Mouse (Mus musculus) urinary bladder, adult 18-20 months (tissue): ENCODE measurements at regions not wholly inside any gene's neighbourhood (a gene's known extent, or its start where the extent isn't known, plus 50 kb on each side); places are given as distances from the start of the nearest gene placed in this dataset.
A peak's percentile ranks its signal among the peaks of the same experiment; 100 is the strongest.

Experiments used
- DNase-seq, 2 experiments: peaks; one replicate each; pipeline ENCODE4 v3.0.0; 2022; ENCODE audit warnings: low spot score in 2 of 2, mixed read lengths in 2 of 2

- no peak for DNase-seq
These were observed 92.9 kb downstream of the Zfp365 start for GRCm38 (mm10) chr10:67819534-67819933.

GRCm38 (mm10) chr10:67813901-67814300 lies 98.6 kb downstream of the Zfp365 start:
- DNase-seq: no peak

GRCm38 (mm10) chr10:67805131-67805530 lies 107.3 kb downstream of the Zfp365 start:
- no peak for DNase-seq

- DNase-seq: no peak
These were observed 107.8 kb downstream of the Zfp365 start for GRCm38 (mm10) chr10:67804637-67805036.

DNA sequence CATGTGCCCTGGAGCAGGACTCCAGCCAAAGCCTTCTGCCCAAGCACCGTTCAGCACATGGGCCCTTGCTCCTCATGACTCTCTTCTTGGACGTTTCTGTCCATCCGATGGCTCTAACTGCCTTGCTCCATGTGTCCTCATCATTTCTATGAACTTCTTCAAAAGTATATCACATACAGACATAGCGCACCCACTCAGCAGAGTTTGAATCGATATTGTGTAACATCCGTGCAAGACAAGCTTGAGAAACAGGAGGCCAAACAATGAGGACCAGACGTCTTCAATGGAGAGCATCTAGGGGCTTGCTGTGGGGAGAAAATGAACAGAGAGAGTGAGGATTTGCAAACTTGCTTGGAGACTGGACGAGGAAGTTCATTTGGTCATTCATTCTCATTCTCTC lies 110.3 kb downstream of the Zfp365 start:
- DNase-seq: no peak

- no peak for DNase-seq
These were observed 110.8 kb downstream of the Zfp365 start for GRCm38 (mm10) chr10:67801619-67802018.

- DNase-seq: no peak
These were observed 113.5 kb downstream of the Zfp365 start for GRCm38 (mm10) chr10:67798991-67799390.

DNA sequence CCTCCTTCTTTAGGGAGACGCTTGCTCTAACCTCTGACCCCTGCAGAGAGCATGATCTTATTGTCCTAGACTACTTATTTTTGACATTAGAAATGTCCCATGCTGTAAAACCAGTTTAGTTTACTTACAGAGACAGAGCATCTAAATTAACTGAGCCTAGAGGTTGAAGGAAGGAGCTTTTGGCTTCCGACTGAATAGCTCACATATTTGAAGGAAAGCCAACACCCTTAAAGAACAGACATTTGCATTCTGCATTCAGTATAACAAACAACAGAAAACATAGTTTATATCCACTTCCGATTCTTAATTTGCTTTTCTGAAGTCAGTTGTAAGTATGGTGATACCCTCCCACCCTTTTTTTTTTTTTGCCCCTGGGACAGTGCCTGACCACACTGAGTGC lies 119.3 kb downstream of the Zfp365 start:
- no peak for DNase-seq

GRCm38 (mm10) chr10:67789651-67790050 lies 122.8 kb downstream of the Zfp365 start:
- no peak for DNase-seq

DNA sequence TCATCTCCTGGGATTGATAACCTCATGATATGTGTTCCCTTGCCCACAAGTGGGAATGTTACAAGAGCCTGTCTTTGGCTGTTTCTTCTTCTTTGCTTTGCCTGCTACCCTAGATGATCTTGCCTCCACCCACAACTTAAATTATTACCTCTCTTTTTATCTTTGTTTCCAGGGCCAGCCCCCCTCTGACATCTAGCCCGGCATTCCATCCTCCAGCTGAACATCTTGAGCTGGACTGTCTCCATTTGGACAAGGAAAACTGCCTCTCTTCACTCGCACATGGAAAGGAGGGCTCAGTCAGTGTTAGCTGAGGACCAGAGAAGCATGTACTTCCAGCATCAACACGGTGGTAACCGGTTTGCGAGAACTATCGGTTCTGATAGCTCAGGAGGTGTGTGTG lies 124.3 kb downstream of the Zfp365 start:
- DNase-seq: no peak

GRCm38 (mm10) chr10:67785563-67785962 lies 126.9 kb downstream of the Zfp365 start:
- DNase-seq: peak in 1 of 2 experiments; percentile 31

GRCm38 (mm10) chr10:67778341-67778740 lies 134.1 kb downstream of the Zfp365 start:
- no peak for DNase-seq

GRCm38 (mm10) chr10:67777721-67778120 lies 134.7 kb downstream of the Zfp365 start:
- no peak for DNase-seq

- DNase-seq: no peak
These were observed 135.6 kb downstream of the Zfp365 start for GRCm38 (mm10) chr10:67776851-67777250.

GRCm38 (mm10) chr10:67771796-67772195 lies 140.7 kb downstream of the Zfp365 start:
- DNase-seq: no peak

GRCm38 (mm10) chr10:67766099-67766498 lies 146.4 kb downstream of the Zfp365 start:
- DNase-seq: no peak

- peak in 1 of 2 experiments; percentile 30 for DNase-seq
These were observed 152.0 kb downstream of the Zfp365 start for GRCm38 (mm10) chr10:67760424-67760823.

DNA sequence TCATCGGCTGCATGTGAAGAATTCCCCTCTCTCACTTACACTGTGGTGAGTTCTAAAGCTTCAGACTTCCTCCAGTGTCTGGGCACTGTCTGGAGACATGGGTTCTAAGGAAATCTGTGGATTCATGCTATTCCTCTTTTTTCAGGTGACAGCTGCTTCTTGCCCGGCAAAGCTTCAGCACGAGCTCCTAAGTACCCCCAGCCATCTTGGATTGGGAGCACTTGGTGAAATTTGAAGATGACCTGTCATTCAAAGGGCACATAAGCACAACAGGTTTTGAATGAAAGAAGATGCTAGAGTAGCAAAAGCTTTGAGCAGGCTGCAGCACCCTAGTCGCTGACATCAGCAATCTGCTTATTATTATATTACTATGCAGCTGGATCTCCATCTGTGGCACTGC lies 164.3 kb downstream of the Zfp365 start:
- DNase-seq: no peak

GRCm38 (mm10) chr10:67747461-67747860 lies 165.0 kb downstream of the Zfp365 start:
- DNase-seq: no peak

GRCm38 (mm10) chr10:67746140-67746539 lies 166.3 kb downstream of the Zfp365 start:
- DNase-seq: no peak

DNA sequence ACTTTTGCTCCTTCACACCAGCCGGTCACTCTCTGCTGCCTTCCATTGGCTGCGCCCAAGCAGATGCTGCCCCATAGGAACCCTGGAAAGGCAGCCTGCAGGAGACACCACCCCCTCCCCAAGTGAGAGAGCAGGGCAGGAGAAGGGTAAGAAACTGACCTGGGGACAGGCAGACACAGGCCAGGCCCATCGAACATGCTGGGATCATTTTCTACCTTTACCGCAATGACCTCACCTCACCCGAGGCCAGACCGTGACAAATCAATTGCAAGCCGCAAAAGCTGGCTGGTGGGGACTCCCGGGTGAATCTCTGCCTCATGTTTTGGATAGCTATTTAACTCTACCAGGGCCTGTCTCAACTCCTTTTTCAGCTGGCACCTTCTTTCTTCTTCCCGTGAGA lies 168.9 kb downstream of the Zfp365 start:
- DNase-seq: no peak

DNA sequence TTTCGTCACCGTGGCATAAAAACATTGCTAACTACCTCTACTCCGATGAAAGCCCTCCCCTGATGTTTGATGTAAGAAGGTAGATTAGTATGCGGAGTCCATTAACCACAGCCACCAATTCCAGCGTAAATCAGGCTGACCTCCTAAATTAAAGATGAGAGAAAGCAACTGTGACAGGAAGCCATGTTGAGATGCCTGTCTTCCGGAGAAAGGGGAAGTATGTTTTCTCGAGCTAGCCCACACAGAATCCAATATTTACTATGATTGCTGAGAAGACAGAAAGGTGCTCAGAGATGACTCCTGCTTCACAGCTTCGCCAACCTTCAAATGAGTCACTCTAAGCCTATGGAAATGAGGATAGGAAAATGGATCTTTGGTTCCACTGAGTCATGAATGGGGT lies 169.6 kb downstream of the Zfp365 start:
- DNase-seq: no peak

DNA sequence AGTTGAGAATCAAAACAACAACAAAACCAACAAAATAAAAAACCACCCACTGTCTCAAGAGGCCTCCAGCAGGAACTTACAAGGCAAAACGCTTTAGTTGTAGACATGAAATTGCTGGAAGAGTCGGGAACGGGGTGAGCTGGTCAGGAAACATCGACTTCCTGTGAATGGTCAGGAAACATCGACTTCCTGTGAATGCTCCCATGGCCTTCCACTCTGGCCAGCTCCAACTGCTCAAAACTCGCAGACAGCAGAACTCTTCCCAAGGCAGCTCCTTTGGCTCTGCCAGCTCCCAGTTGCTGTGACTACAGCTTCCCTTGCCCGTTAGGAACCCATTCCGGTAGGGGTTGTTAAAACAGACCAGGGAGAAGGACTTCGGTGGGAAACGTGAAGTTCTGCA lies 170.2 kb downstream of the Zfp365 start:
- DNase-seq: no peak

- DNase-seq: no peak
These were observed 173.3 kb downstream of the Zfp365 start for GRCm38 (mm10) chr10:67739199-67739598.

GRCm38 (mm10) chr10:67736636-67737035 lies 175.8 kb downstream of the Zfp365 start:
- no peak for DNase-seq
